Mouse (Mus musculus) cortical plate, adult 2 months (tissue): ENCODE measurements at regions not wholly inside any gene's neighbourhood (a gene's known extent, or its start where the extent isn't known, plus 50 kb on each side); places are given as distances from the start of the nearest gene placed in this dataset.
"Not testable (repeated sequence)": the region's sequence is repeated elsewhere in the genome, so short reads cannot be mapped to it uniquely, and the experiment has no call there.

Experiments used
- H3K27ac ChIP-seq: fragments of 200-500 bp; 2 replicates; pipeline ENCODE4 v1.5.1; 2012; ENCODE audit warnings: low read length, control low read depth, inconsistent platforms; ENCODE audit not compliant: insufficient read depth
- H3K4me1 ChIP-seq: fragments of 200-500 bp; 2 replicates; pipeline ENCODE4 v1.6.1; 2011; ENCODE audit warnings: low read length; ENCODE audit not compliant: control insufficient read depth, insufficient read depth
- H3K4me3 ChIP-seq: fragments of 200-500 bp; 2 replicates; pipeline ENCODE4 v1.5.1; 2011; ENCODE audit warnings: mild to moderate bottlenecking, low read length, control low read depth; ENCODE audit not compliant: insufficient read depth
- CTCF ChIP-seq: fragments of 200-500 bp; IDR thresholded peaks from 2 replicates; pipeline ENCODE4 v1.5.1; 2011; ENCODE audit warnings: mild to moderate bottlenecking, control low read depth, low read length; ENCODE audit not compliant: insufficient read depth; ENCODE audit errors: extremely low read depth
- POLR2A ChIP-seq: fragments of 200-500 bp; IDR thresholded peaks from 2 replicates; pipeline ENCODE4 v1.6.1; 2011; ENCODE audit warnings: mild to moderate bottlenecking, low read length, control low read depth; ENCODE audit not compliant: insufficient read depth; ENCODE audit errors: extremely low read depth

DNA sequence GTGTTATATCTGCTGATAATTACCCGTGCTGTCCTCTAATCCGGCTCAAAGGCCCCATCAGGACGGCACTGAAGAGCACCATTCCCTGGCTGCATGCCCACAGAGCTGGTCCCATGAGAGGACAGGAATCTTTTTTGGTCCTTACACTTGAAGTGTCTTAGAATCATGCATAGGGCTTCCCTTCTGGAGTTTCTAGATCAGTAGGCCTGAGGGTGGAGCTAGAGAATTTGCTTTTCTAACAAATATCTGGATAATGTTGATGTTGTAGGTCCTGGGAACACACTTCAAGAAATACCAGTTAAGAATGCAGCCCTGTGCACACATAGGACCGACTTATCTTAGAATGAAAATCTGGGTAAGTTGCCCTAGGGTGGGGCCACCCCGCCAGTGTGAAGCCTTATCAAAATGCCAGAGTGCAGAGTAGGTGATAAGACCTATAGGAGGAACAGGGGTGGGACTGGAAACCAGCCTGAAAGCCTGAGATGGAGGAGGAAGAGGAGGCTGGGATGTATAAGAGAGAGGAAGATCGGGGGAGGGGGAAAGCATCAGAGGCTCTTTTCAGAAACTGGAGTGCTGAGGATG, 111.2 kb downstream of the Bdh1 start:
- TF ChIP-seq CTCF (no peak), POLR2A (no peak)
- no peak overlapping the region for H3K4me3 ChIP-seq
- no peak overlapping the region for H3K27ac ChIP-seq

DNA sequence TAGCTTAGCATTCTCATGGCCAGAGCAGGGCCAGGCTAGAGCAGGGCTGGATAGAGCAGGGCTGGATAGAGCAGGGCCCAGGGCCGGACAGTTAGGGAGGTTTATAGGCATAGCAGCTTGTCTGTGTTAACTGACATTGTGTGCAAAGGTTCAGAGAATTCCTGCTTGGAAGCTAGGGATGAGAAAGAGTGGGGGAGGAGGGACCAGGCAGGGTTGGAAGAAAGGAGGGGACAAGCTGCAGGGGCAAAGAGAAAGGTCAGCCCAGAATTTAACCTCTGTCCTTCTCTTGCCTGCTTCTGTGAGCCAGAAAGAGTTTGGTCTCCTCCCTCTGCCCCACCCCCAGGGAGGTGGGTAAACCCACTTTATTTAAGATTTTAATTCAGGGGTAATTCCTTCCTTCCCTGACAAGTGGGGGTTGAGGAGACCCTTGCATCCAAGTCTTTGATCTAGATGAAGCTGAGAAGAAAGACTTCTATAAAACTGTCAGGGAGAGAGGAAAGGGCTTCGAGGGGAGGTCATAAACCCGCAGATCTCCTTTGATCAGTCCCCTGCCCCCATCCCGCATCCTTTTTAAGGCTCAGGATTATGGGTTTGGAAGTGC, 112.9 kb downstream of the Bdh1 start:
- TF ChIP-seq CTCF (no peak), POLR2A (no peak)
- H3K4me3 ChIP-seq = no peak overlapping the region
- H3K4me1 ChIP-seq = no peaks in the 10 kb centered on the region
- H3K27ac ChIP-seq = no peak overlapping the region

More for the DNA sequence above, 111.2 kb downstream of the Bdh1 start:
- H3K4me1 ChIP-seq = 0 out of 2 replicates have a peak, but pooled peaks cover 2% of the 10 kb centered on the region

GRCm38 (mm10) chr16:31536328-31536727, 114.2 kb downstream of the Bdh1 start:
- Histone ChIP-seq H3K4me1 (no peaks in the 10 kb centered on the region), H3K4me3 (no peak overlapping the region), H3K27ac (no peak overlapping the region)
- no peak for TF ChIP-seq CTCF
- no peak for TF ChIP-seq POLR2A

DNA sequence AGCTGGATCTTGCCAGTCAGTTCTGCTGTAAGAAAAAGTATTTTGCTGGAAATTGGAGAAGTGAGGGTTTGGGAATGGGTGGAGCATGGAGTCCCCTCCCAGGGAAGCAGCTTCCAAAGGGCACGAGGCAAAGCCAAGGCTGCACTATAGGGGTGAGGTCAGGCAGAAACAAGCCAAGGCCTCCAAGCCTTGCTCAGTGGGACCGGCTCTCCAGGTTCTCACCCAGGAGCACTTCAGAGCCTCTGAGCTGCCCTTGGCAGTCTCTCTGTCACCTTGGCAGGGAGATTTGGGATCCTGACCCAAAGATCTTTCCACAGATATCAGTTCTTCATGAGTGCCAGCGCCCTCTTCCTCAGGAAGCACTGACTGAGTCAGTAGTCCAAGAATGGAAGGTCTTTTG, 116.5 kb downstream of the Bdh1 start:
- TF ChIP-seq CTCF = no peak
- TF ChIP-seq POLR2A = no peak
- no peak overlapping the region for H3K27ac ChIP-seq
- H3K4me3 ChIP-seq = no peak overlapping the region
- no peaks in the 10 kb centered on the region for H3K4me1 ChIP-seq

DNA sequence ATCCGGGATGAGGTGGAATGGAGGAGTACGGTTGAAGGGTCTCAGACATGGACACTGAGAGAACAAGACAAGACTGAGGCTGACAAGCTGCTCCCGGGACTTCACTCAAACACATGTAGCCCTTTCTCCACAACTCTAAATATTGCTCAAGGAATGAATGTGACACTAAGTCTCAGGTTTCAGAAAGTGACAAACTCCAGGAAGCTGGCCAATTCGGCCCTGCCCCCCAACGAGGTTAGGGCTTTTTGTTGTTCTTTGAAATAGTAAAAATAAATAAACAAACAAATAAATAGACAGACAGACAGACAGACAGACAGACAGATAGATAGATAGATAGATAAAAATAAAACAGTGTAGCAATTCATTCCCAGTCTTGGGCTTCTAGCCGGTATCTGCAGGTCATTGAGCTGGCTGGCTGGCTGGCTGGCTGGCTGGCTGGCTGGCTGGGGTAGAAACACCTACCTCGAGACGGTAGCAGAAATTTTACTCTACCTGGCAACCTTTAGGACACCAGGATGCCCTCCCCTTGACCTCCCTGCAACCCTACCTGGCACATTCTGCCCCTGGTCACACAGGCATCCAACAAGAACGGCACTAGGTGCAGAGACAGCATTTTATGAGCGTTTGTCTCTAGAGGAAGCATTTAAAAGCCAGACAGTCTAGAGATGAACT, 119.6 kb upstream of the Dlg1 start:
- peaks cover 7% of the 10 kb centered on the region; the same call in 1 of the 2 replicates for H3K4me1 ChIP-seq
- TF ChIP-seq CTCF (no peak), POLR2A (no peak)
- no peak overlapping the region for H3K27ac ChIP-seq
- no peak overlapping the region for H3K4me3 ChIP-seq

GRCm38 (mm10) chr16:31546062-31546827, 117.0 kb upstream of the Dlg1 start:
- Histone ChIP-seq H3K4me3 (no peak overlapping the region), H3K27ac (no peak overlapping the region), H3K4me1 (peaks cover 7% of the 10 kb centered on the region; the same call in 1 of the 2 replicates)
- TF ChIP-seq POLR2A (no peak), CTCF (no peak)

GRCm38 (mm10) chr16:31546828-31547224, 116.4 kb upstream of the Dlg1 start:
- Histone ChIP-seq H3K4me1 (peaks cover 7% of the 10 kb centered on the region; the same call in 1 of the 2 replicates), H3K4me3 (no peak overlapping the region), H3K27ac (no peak overlapping the region)
- TF ChIP-seq POLR2A (no peak), CTCF (no peak)

- H3K4me1 ChIP-seq = peaks cover 7% of the 10 kb centered on the region; the same call in 1 of the 2 replicates
- H3K27ac ChIP-seq = no peak overlapping the region
- no peak overlapping the region for H3K4me3 ChIP-seq
- TF ChIP-seq CTCF = no peak
- TF ChIP-seq POLR2A = no peak
These were observed 115.9 kb upstream of the Dlg1 start for GRCm38 (mm10) chr16:31547391-31547790.

GRCm38 (mm10) chr16:31549975-31550374, 113.3 kb upstream of the Dlg1 start:
- TF ChIP-seq POLR2A (no peak), CTCF (no peak)
- H3K4me1 ChIP-seq = peaks cover 7% of the 10 kb centered on the region; the same call in 1 of the 2 replicates
- H3K27ac ChIP-seq = no peak overlapping the region
- no peak overlapping the region for H3K4me3 ChIP-seq

DNA sequence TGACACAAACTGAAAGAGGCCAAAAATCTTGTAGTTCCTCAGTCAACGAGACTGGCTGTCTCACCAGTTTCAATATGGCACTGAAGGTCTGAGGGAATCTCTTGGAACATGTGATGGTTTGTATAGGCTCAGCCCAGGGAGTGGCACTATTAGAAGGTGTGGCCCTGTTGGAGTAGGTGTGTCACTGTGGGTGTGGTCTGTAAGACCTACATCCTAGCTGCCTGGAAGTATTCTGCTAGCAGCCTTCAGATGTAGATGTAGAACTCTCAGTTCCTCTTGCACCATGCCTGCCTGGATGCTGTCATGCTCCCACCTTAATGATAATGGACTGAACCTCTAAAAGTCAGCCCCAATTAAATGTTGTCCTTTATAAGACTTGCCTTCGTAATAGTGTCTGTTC, 112.7 kb upstream of the Dlg1 start:
- H3K4me1 ChIP-seq, H3K4me3 ChIP-seq, H3K27ac ChIP-seq: not testable (repeated sequence)
